Mouse (Mus musculus) liver, adult 2 months (tissue): Measurements from ENCODE around the gene Bcl2. TPM values are rescaled to one million over a fixed set of nuclear protein-coding genes. Genes with fewer than 3 reads are reported as not detected.

Experiments
- DNase-seq: peaks from one replicate; pipeline ENCODE4 v3.0.0-alpha.2; 2011; ENCODE audit warnings: low read depth, low spot score; ENCODE audit errors: extremely low read depth
- H3K27ac ChIP-seq: fragments of 200-500 bp; replicated peaks from 2 replicates; pipeline ENCODE4 v1.5.1; 2012; ENCODE audit warnings: low read depth, mild to moderate bottlenecking, control low read depth, inconsistent platforms, low read length; ENCODE audit not compliant: insufficient read depth
- H3K27me3 ChIP-seq: fragments of 200-500 bp; 2 replicates; pipeline ENCODE4 v1.6.1; 2012; ENCODE audit warnings: mild to moderate bottlenecking, moderate library complexity, low read length, inconsistent platforms; ENCODE audit not compliant: control insufficient read depth, insufficient read depth
- H3K36me3 ChIP-seq: fragments of 200-500 bp; 2 replicates; pipeline ENCODE4 v1.6.1; 2012; ENCODE audit warnings: low read length, inconsistent platforms; ENCODE audit not compliant: control insufficient read depth, insufficient read depth
- H3K4me1 ChIP-seq: fragments of 200-500 bp; 2 replicates; pipeline ENCODE4 v1.6.1; 2011; ENCODE audit warnings: low read length; ENCODE audit not compliant: control insufficient read depth, insufficient read depth
- H3K4me3 ChIP-seq: fragments of 200-500 bp; 2 replicates; pipeline ENCODE4 v1.5.1; 2011; ENCODE audit warnings: low read depth, mild to moderate bottlenecking, control low read depth, low read length, moderate library complexity; ENCODE audit not compliant: insufficient read depth
- H3K79me2 ChIP-seq: fragments of 200-500 bp; 2 replicates; pipeline ENCODE4 v1.6.1; 2012; ENCODE audit warnings: inconsistent platforms, mild to moderate bottlenecking, low read length, moderate library complexity; ENCODE audit not compliant: control insufficient read depth, insufficient read depth
- H3K9ac ChIP-seq: fragments of 200-500 bp; 2 replicates; pipeline ENCODE4 v1.6.1; 2012; ENCODE audit warnings: low read depth, mild to moderate bottlenecking, control low read depth, inconsistent platforms, low read length
- CTCF ChIP-seq: fragments of 200-500 bp; IDR thresholded peaks from 2 replicates; pipeline ENCODE4 v1.5.1; 2011; ENCODE audit warnings: low read depth, low read length, control low read depth
- POLR2A ChIP-seq: fragments of 200-500 bp; IDR thresholded peaks from 2 replicates; pipeline ENCODE4 v1.6.1; 2011; ENCODE audit warnings: low read length, control low read depth; ENCODE audit not compliant: insufficient read depth; ENCODE audit errors: extremely low read depth
- WGBS: fragments of 180-500 bp; shearing (Covaris S2); methylation state at CpG from one replicate; pipeline ENCODE4 v1.1.7; 2018; 5-methylcytosine and 5-hydroxymethylcytosine counted together
- polyA plus RNA-seq: library from polyadenylated mRNA; depleted of rRNA; stranded (reverse); fragments of >200 nt; gene quantifications from 2 replicates; pipeline ENCODE4 v1.2.3, GENCODE M21; 2012
- total RNA-seq: library from RNA; depleted of rRNA; stranded (reverse); fragments of >200 nt; gene quantifications from 2 replicates; pipeline ENCODE4 v1.2.3, GENCODE M21; 2014

Gene Bcl2
- total and polyA plus RNA-seq, 2 experiments: 0.26 to 1.5 TPM

GRCm38 (mm10) chr1:106565238-106565637 lies 148.8 kb downstream of the Bcl2 start:
- Histone ChIP-seq H3K27me3 (no peaks in the 10 kb centered on the region), H3K79me2 (no peaks in the 10 kb centered on the region), H3K36me3 (no peaks in the 10 kb centered on the region), H3K9ac (no peak overlapping the region), H3K27ac (no peak overlapping the region), H3K4me3 (no peak overlapping the region), H3K4me1 (peaks cover 2% of the 10 kb centered on the region)
- WGBS: 90% methylated on average over 4 of the region's 4 CpGs
- no peak for DNase-seq
- no peak for TF ChIP-seq POLR2A
- TF ChIP-seq CTCF: no peak

GRCm38 (mm10) chr1:106564436-106564835 lies 149.6 kb downstream of the Bcl2 start:
- Histone ChIP-seq H3K27ac (no peak overlapping the region), H3K36me3 (no peaks in the 10 kb centered on the region), H3K4me1 (peaks cover 2% of the 10 kb centered on the region), H3K9ac (no peak overlapping the region), H3K79me2 (no peaks in the 10 kb centered on the region), H3K4me3 (no peak overlapping the region), H3K27me3 (no peaks in the 10 kb centered on the region)
- WGBS: 78% methylated on average over 1 of the region's 1 CpGs
- TF ChIP-seq CTCF: no peak
- no peak for DNase-seq

GRCm38 (mm10) chr1:106562751-106563150 lies 151.3 kb downstream of the Bcl2 start:
- H3K79me2 ChIP-seq: no peaks in the 10 kb centered on the region
- no peak overlapping the region for H3K27ac ChIP-seq
- H3K4me1 ChIP-seq: no peaks in the 10 kb centered on the region; the same call in 1 of the 2 replicates
- WGBS: 81% methylated on average over 3 of the region's 3 CpGs
- H3K27me3 ChIP-seq: no peaks in the 10 kb centered on the region
- DNase-seq: no peak
- no peaks in the 10 kb centered on the region for H3K36me3 ChIP-seq
- H3K4me3 ChIP-seq: no peak overlapping the region
- no peak overlapping the region for H3K9ac ChIP-seq
- no peak for TF ChIP-seq CTCF
- no peak for TF ChIP-seq POLR2A

GRCm38 (mm10) chr1:106561085-106561760 lies 152.9 kb downstream of the Bcl2 start:
- DNase-seq: no peak
- no peaks in the 10 kb centered on the region; the same call in 1 of the 2 replicates for H3K4me1 ChIP-seq
- no peak overlapping the region for H3K27ac ChIP-seq
- TF ChIP-seq POLR2A: no peak
- no peak for TF ChIP-seq CTCF
- no peaks in the 10 kb centered on the region for H3K79me2 ChIP-seq
- no peak overlapping the region for H3K9ac ChIP-seq
- H3K4me3 ChIP-seq: no peak overlapping the region
- no peaks in the 10 kb centered on the region for H3K27me3 ChIP-seq
- WGBS: 60% methylated on average over 11 of the region's 11 CpGs
- no peaks in the 10 kb centered on the region for H3K36me3 ChIP-seq

- H3K36me3 ChIP-seq: no peaks in the 10 kb centered on the region
- H3K4me3 ChIP-seq: no peak overlapping the region
- H3K79me2 ChIP-seq: no peaks in the 10 kb centered on the region
- DNase-seq: no peak
- 59% methylated on average over 3 of the region's 3 CpGs for WGBS
- H3K27me3 ChIP-seq: no peaks in the 10 kb centered on the region
- no peak for TF ChIP-seq CTCF
- TF ChIP-seq POLR2A: no peak
- no peaks in the 10 kb centered on the region; the same call in 1 of the 2 replicates for H3K4me1 ChIP-seq
- H3K27ac ChIP-seq: no peak overlapping the region
- H3K9ac ChIP-seq: no peak overlapping the region
Observed at GRCm38 (mm10) chr1:106560105-106560504, 154.0 kb downstream of the Bcl2 start.

GRCm38 (mm10) chr1:106559116-106559605 lies 154.9 kb downstream of the Bcl2 start:
- H3K79me2 ChIP-seq: no peaks in the 10 kb centered on the region
- 83% methylated on average over 2 of the region's 2 CpGs for WGBS

More at GRCm38 (mm10) chr1:106559116-106559605, 154.9 kb downstream of the Bcl2 start:
- H3K4me3 ChIP-seq: no peak overlapping the region
- no peaks in the 10 kb centered on the region for H3K36me3 ChIP-seq
- H3K27ac ChIP-seq: no peak overlapping the region
- H3K27me3 ChIP-seq: no peaks in the 10 kb centered on the region
- H3K9ac ChIP-seq: no peak overlapping the region
- TF ChIP-seq CTCF (no peak), POLR2A (no peak)
- H3K4me1 ChIP-seq: no peaks in the 10 kb centered on the region; the same call in 1 of the 2 replicates
- no peak for DNase-seq
